8 mouse cellular contexts compared by ENCODE assay signal in genomic region chr3:51648037-51648664, GRCm38 (mm10). TPM values are rescaled to one million over a fixed set of nuclear protein-coding genes. Genes with fewer than 3 reads are reported as not detected.
A peak's percentile ranks its signal among the peaks of the same experiment; 100 is the strongest.
DNase-seq lines count a peak whose midpoint lies in the region; ATAC-seq lines count a peak whose summit lies in the region.

No protein-coding gene starts in this region.

- peak overlapping the region; percentile 34 for H3K4me2 ChIP-seq in intestine, embryonic 14.5 days (ENCODE audit: low read length)

- no peaks in the 10 kb centered on the region for H3K27me3 ChIP-seq in intestine, embryonic 14.5 days (replicated peaks; ENCODE audit: control insufficient read depth, insufficient read depth, low read length)

- peaks cover 12% of the 10 kb centered on the region; the same call in 1 of the 2 replicates for H3K4me1 ChIP-seq in intestine, embryonic 14.5 days (replicated peaks; ENCODE audit: control insufficient read depth, insufficient read depth, low read length)

- 0 out of 2 replicates have a peak, but pooled peaks cover 3% of the 10 kb centered on the region for H3K9me3 ChIP-seq in intestine, embryonic 14.5 days (ENCODE audit: control insufficient read depth, low read length)

- 36% methylated on average over 15 of the region's 15 CpGs for WGBS in intestine, embryonic 14.5 days

- no peak overlapping the region for H3K27ac ChIP-seq in intestine, embryonic 14.5 days (ENCODE audit: low read depth)

- intact Hi-C loops in gastrocnemius, postnatal 36 days (cut with DNase I), result loop anchor here (1.0 kb wide), 1 partner anchor 64 kb away; no protein-coding TSS in a partner anchor
- intact Hi-C loops in left cerebral cortex, postnatal 10 days (cut with DNase I), result loop anchor here (2.0 to 10.0 kb wide), 3 partner anchors 65 to 163 kb away; no protein-coding TSS in a partner anchor

- DNase-seq in adrenal gland, adult 18-20 months (ENCODE audit: low spot score in 2 of 2), result peak; percentile 72 to 74
- DNase-seq in embryo, embryonic 11 days, result peak; percentile 81
- peak; percentile 65 to 70 for DNase-seq in gastrocnemius, postnatal 36 days
- peak; percentile 86 for DNase-seq in intestine, embryonic 14.5 days (ENCODE audit: low spot score)
- peak; percentile 77 to 85 for DNase-seq in left cerebral cortex, postnatal 10 days (ENCODE audit: extremely low spot score in 1 of 2, low spot score in 2 of 2)
- DNase-seq in right cerebral cortex, postnatal 10 days (ENCODE audit: low spot score in 2 of 2), result peak; percentile 89 to 90
- DNase-seq in urinary bladder, postnatal 25 days (ENCODE audit: low spot score), result peak; percentile 73

- 0 out of 2 replicates have a peak, but pooled peaks have one; percentile 20 for ATAC-seq in intestine, embryonic 14.5 days (replicated peaks; ENCODE audit: low FRiP score, low TSS enrichment, low read depth)
- peak; percentile 68 for ATAC-seq in megakaryocyte-erythroid progenitor cell, adult 5-6 weeks (replicated peaks; ENCODE audit: low FRiP score, low TSS enrichment, poor library complexity, severe bottlenecking)

- no peaks in the 10 kb centered on the region for H3K36me3 ChIP-seq in intestine, embryonic 14.5 days (ENCODE audit: control insufficient read depth, insufficient read depth, low read length)

- no peak overlapping the region; the same call in 1 of the 2 replicates for H3K4me3 ChIP-seq in intestine, embryonic 14.5 days (ENCODE audit: low read depth, low read length)

- no peak overlapping the region for H3K9ac ChIP-seq in intestine, embryonic 14.5 days (ENCODE audit: low read length)

RNA-seq across cellular contexts. Expression of gene Mgst2, which starts 12.0 kb away (rescaled TPM):
- 100 to 1,000 TPM; 102 to 181 TPM for total RNA-seq in adrenal gland, adult 18-20 months (2021)
- total RNA-seq in gastrocnemius, postnatal 36 days (2021), result under 1 TPM; 0.22 to 0.61 TPM
- polyA plus RNA-seq in intestine, embryonic 14.5 days (2014; fragmentation: Nextera tagmentation; extraction: Ambion mirVana), result 13.8 and 15.5 TPM in 2 replicates
- under 1 TPM; 0.67 to 0.81 TPM for total RNA-seq in left cerebral cortex, postnatal 10 days (2021)
- 8.3 and 8.9 TPM in 2 replicates for total RNA-seq in megakaryocyte-erythroid progenitor cell, adult 5-6 weeks (2014; fragmentation: Nextera tagmentation)
- 0.19 and 0.66 TPM in 2 replicates for total RNA-seq in megakaryocyte-erythroid progenitor cell, adult 5-6 weeks (2017)

Comparison
In these comparisons a context has a peak if more than half of its experiments do, and no peak if none do; other contexts are left out.
1. RNA of gene Mgst2, which starts 12.0 kb away (total RNA-seq): 102 to 181 TPM in adrenal gland, adult 18-20 months; 0.19 to 8.9 TPM in megakaryocyte-erythroid progenitor cell, adult 5-6 weeks, 0.67 to 0.81 TPM in left cerebral cortex, postnatal 10 days and 0.22 to 0.61 TPM in gastrocnemius, postnatal 36 days; every median in the first group is over 10 times any median in the second.
2. Peak in every context shown above with its lines, with median percentiles within 50 percentile points of each other: DNase-seq.